Mouse (Mus musculus): Measurements from ENCODE around the gene Vps4a.
"Not testable (repeated sequence)": the region's sequence is repeated elsewhere in the genome, so short reads cannot be mapped to it uniquely, and the experiment has no call there.

Gene Vps4a

GRCm38 (mm10) chr8:107030650-107031576 lies at the start of gene Vps4a:
Gene Vps4a (plus strand): TSS chr8:107031222.
- DNase-seq: peak; percentile 97

GRCm38 (mm10) chr8:106985404-106985821 lies 45.6 kb upstream of the Vps4a start:
- no peak for DNase-seq

- DNase-seq: no peak
Observed at GRCm38 (mm10) chr8:106985951-106986350, 45.1 kb upstream of the Vps4a start.

- DNase-seq: no peak
Observed at GRCm38 (mm10) chr8:106987557-106987956, 43.5 kb upstream of the Vps4a start.

- DNase-seq: no peak
Observed at GRCm38 (mm10) chr8:106991393-106991792, 39.6 kb upstream of the Vps4a start.

GRCm38 (mm10) chr8:106996339-106996738 lies 34.7 kb upstream of the Vps4a start:
- peak in 1 of 2 experiments; percentile 21 for DNase-seq

DNA sequence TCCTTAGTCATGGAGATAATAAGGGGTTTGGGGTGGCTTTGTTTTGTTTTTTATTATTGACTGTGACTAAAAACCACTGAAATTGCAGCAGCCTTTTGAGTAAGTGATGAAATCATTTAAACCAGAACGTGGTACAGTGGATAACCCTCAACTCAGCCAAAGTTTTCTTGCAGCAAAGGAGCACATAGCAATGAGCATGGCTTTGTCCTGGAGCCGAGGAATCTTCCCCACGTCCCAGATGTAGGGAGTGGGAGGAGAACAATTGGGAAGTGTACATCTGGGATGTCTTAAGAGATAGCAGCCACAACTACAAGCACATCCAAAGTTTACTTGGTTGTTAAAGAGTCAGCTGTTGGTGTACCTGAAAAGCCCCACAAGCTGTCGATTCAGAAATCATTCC lies 33.6 kb upstream of the Vps4a start:
- DNase-seq: no peak

DNA sequence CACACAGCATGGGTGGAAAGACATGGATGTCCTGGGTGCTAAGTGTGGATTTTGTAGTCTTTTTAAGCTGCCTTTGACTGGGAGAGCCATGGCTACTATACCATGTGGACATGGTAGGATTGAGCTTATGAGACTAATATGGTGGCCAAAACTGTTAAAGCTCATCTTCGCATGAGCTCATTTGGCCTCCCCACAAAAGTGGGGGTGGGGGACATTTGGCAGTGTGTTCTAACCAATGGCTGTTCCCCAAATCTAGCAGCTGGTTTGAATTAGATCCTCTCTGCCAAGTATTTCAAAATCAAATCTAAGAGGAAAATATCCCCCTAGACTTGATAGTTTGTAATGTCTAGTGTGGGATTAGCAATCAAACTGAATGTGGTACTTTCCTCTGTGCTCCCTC lies 32.0 kb upstream of the Vps4a start:
- DNase-seq: no peak

DNA sequence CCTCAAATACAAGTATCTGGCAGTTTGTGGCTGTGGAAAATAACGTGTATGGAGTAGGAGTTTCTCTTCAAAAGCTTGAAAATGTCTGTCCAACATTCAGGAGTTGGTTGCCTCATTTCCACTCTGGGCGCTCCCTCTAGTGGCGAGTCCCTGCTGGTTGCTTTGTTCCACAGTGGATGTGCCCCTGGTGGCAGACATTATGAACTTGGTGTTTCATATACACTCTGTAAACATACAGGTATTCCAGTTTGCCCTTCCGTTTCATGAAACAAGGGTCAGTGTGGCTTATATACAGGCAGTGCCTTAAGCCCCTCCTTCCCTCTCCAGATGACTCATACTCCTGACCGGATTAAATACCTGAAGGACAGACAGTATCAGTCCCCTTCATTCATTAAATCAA lies 28.5 kb upstream of the Vps4a start:
- DNase-seq: peak; percentile 88 to 95

- no peak for DNase-seq
Observed at GRCm38 (mm10) chr8:107007795-107008194, 23.2 kb upstream of the Vps4a start.

GRCm38 (mm10) chr8:107012666-107013065 lies 18.4 kb upstream of the Vps4a start:
- DNase-seq: no peak

DNA sequence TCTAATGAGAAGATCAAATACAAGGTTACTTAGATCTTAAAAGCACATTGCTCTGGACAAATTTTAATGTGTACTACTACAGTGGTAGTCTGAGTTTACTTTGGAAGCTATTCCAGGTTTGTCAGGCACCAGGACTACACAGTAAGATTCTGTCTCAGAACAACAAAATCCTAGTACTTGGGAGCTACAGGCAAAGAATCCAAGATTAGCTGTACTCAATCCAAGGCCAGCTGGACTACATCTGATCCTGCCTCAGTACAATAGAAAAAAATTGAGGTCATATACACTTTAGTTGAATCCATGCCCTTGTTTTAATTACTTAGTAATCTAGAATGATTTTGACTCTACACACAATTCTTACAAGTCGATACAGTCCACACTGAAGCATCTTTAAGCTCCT lies 16.1 kb upstream of the Vps4a start:
- no peak for DNase-seq

DNA sequence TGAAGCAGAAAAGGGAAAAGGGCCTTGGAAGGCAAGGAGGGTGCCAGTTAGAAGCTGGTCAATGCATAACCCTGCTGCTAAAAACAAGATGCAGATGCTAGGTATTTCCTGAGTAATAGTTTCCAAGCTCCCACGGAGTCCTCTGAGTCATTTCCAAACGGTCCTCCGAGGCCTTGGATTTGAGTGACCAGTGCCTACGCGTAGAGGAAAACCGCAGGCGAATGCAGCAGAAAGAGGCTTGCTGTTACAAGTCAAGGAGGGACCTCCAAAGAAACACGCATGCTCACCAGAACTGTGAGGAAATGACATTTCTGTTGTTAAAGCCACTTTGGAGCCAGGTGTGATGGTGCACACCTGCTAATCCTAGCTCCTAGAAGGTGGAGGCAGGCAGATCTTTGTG lies 7.5 kb upstream of the Vps4a start:
- DNase-seq: no peak

- no peak for DNase-seq
Observed at GRCm38 (mm10) chr8:107029310-107029709, 1.7 kb upstream of the Vps4a start.

GRCm38 (mm10) chr8:107030058-107030457 lies 964 bp upstream of the Vps4a start:
- no peak for DNase-seq

GRCm38 (mm10) chr8:107031577-107032090 lies 612 bp downstream of the Vps4a start:
- DNase-seq: no peak

- not testable (repeated sequence) for DNase-seq
Observed at GRCm38 (mm10) chr8:107033609-107034008, 2.6 kb downstream of the Vps4a start.

DNA sequence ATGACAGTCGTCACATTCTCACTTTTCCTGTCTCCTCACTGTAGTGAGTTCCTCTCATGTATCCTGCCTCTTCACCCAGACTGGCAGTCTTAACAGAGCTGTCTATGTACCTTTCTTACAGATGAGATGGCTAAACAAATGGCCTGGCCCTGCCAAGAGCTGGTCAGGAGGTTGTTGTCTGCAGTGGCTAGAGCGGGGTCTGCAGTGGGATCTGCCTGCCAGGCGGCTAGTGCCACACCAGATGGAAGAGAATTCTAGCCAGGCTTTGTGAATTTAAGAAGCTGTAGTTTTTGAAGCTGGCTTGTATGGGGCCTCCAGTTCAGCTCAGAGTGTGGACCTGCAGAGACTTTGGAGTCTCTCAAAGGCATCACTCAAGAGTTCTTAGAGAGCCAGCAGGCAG lies 4.6 kb downstream of the Vps4a start:
- DNase-seq: no peak

DNA sequence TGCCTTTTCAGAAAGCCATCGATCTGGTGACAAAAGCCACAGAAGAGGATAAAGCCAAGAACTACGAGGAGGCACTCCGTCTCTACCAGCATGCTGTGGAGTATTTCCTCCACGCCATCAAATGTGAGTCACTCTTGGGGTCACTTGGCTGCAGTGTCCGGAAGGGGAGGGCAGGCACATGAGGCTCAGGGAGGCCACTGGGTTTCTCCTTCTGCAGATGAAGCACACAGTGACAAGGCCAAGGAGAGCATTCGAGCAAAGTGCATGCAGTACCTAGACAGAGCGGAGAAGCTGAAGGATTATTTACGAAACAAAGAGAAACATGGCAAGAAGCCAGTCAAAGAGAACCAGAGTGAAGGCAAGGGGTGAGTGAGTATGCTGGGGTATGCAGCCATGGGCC lies 5.6 kb downstream of the Vps4a start:
- DNase-seq: peak; percentile 32 to 66

- DNase-seq: no peak
Observed at GRCm38 (mm10) chr8:107040632-107041031, 9.6 kb downstream of the Vps4a start.

DNA sequence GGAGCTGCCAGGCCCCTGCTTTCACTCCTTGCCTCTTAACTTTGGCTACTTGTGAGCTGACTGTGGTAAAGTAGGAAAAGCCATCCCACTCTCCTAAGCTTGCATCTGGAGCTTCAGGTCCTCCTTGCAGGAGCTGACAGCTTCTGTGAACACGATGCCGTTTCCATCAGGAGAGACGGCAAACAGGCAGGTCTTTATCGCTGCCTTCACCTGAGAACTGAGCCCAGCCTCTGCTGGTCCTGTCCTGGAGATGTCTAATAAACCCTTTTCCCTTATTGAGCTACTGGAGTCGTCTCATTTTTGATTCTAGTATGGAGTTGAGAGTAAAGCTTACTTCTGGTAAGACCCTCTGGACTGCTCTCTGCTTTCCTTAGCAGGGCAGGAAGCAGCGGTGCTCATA lies 14.5 kb downstream of the Vps4a start:
- DNase-seq: no peak

GRCm38 (mm10) chr8:107046976-107047375 lies 16.0 kb downstream of the Vps4a start:
- DNase-seq: no peak

GRCm38 (mm10) chr8:107048061-107048941 lies 17.3 kb downstream of the Vps4a start, which contains the start of gene Pdf:
Gene Pdf (minus strand): TSS chr8:107048614.
- peak; percentile 82 to 92 for DNase-seq

All from kidney, postnatal 25 days (tissue).